Mouse (Mus musculus) urinary bladder, adult 2 months (tissue): ENCODE measurements at regions not wholly inside any gene's neighbourhood (a gene's known extent, or its start where the extent isn't known, plus 50 kb on each side); places are given as distances from the start of the nearest gene placed in this dataset.

Source experiments
- DNase-seq: peaks from one replicate; pipeline ENCODE4 v3.0.0; 2022; ENCODE audit warnings: low spot score

GRCm38 (mm10) chr2:173454741-173455140 lies 67.6 kb upstream of the 1700021F07Rik start:
- no peak for DNase-seq

GRCm38 (mm10) chr2:173455216-173455615 lies 67.2 kb upstream of the 1700021F07Rik start:
- peak; percentile 3 for DNase-seq

- peak; percentile 11 for DNase-seq
Observed at GRCm38 (mm10) chr2:173456083-173456482, 66.3 kb upstream of the 1700021F07Rik start.

- peak; percentile 11 for DNase-seq
Observed at GRCm38 (mm10) chr2:173456924-173457623, 65.3 kb upstream of the 1700021F07Rik start.

GRCm38 (mm10) chr2:173457624-173458320 lies 64.6 kb upstream of the 1700021F07Rik start:
- peak; percentile 16 for DNase-seq

- no peak for DNase-seq
Observed at GRCm38 (mm10) chr2:173458861-173459260, 63.5 kb upstream of the 1700021F07Rik start.

- no peak for DNase-seq
Observed at GRCm38 (mm10) chr2:173463313-173463712, 59.1 kb upstream of the 1700021F07Rik start.

GRCm38 (mm10) chr2:173464562-173464961 lies 57.8 kb upstream of the 1700021F07Rik start:
- DNase-seq, result no peak

- no peak for DNase-seq
Observed at GRCm38 (mm10) chr2:173465006-173465620, 57.3 kb upstream of the 1700021F07Rik start.

- DNase-seq, result no peak
Observed at GRCm38 (mm10) chr2:173468136-173468535, 54.2 kb upstream of the 1700021F07Rik start.

- DNase-seq, result no peak
Observed at GRCm38 (mm10) chr2:173469756-173470155, 52.6 kb upstream of the 1700021F07Rik start.
